In the genomic region with DNA sequence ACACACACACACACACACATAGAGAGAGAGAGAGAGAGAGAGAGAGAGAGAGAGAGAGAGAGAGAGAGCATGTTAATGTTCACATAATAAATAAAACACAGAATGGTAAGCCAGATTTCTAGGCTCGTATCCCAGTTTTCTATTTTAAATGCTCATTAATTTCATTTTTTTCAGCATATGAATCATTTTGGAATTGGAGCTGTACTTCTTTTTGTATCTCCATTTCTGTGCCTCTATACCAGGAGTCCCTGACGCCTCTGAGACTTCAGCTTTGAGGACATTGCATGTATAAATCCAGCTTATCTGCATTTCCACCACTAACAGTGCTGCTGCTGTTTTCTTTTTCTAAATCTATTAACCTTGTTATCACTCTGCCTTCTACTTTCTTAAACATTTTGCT, we compare ENCODE assay signal across 29 mouse cellular contexts.
A peak's percentile ranks its signal among the peaks of the same experiment; 100 is the strongest.
DNase-seq lines count a peak whose midpoint lies in the region; ATAC-seq lines count a peak whose summit lies in the region.
"Had no signal": no experiment of that assay in that cellular context is flagged by ENCODE, and none has a peak within 500 bp of the region (broad histone marks: within the 10 kb centered on the region; RNA-seq: fewer than 3 reads in every experiment).

No protein-coding gene starts in this region.

- H3K9ac ChIP-seq in forebrain, embryonic 14.5 days (ENCODE audit: low read length), result no peak overlapping the region
- H3K9ac ChIP-seq in lung, embryonic 16.5 days (ENCODE audit: low read length), result no peak overlapping the region
- H3K9ac ChIP-seq in forebrain, embryonic 16.5 days (replicated peaks; ENCODE audit: low read depth, low read length), result no peak overlapping the region
- H3K9ac ChIP-seq: embryonic facial prominence, embryonic 15.5 days; heart, embryonic 12.5 days; hindbrain, embryonic 13.5 days; limb, embryonic 15.5 days; liver, embryonic 13.5 days had no signal

- DNase-seq in forebrain, embryonic 14.5 days (ENCODE audit: low spot score), result peak; percentile 60
- DNase-seq in forebrain, embryonic 10.5 days (ENCODE audit: extremely low spot score, low spot score), result no peak
- DNase-seq in layer of hippocampus, adult 9-10 months (ENCODE audit: low spot score), result peak; percentile 59
- no peak for DNase-seq in layer of hippocampus, adult 8-10 months (ENCODE audit: low spot score in 2 of 2)
- DNase-seq in lung, adult 18-20 months, result no peak
- no peak for DNase-seq in thymus, adult 18-20 months
- DNase-seq: adrenal gland, adult 8-10 months; cerebellum, adult 11-12 months; cerebellum, postnatal 14 days; heart, adult 2 months; heart, postnatal 4 days; kidney, adult 8-10 months; kidney, postnatal 4 days; liver, embryonic 13.5 days; lung, adult 2 months; lung, postnatal 36 days; thymus, postnatal 25 days had no signal

- no peak overlapping the region for H3K27ac ChIP-seq in forebrain, embryonic 14.5 days (ENCODE audit: low read depth, low read length)
- no peak overlapping the region for H3K27ac ChIP-seq in forebrain, embryonic 10.5 days
- no peak overlapping the region for H3K27ac ChIP-seq in lung, embryonic 16.5 days (ENCODE audit: low read length)
- no peak overlapping the region; the same call in 1 of the 2 replicates for H3K27ac ChIP-seq in forebrain, embryonic 16.5 days (ENCODE audit: low read length)
- H3K27ac ChIP-seq: embryonic facial prominence, embryonic 15.5 days; heart, adult 2 months; hindbrain, embryonic 13.5 days; kidney, postnatal 0 days; limb, embryonic 10.5 days; limb, embryonic 15.5 days; liver, embryonic 13.5 days had no signal

- no peaks in the 10 kb centered on the region for H3K4me1 ChIP-seq in forebrain, embryonic 14.5 days (ENCODE audit: control insufficient read depth, insufficient read depth, low read length)
- H3K4me1 ChIP-seq in forebrain, embryonic 10.5 days, result 0 out of 2 replicates have a peak, but pooled peaks cover 6% of the 10 kb centered on the region
- H3K4me1 ChIP-seq in lung, embryonic 16.5 days (replicated peaks; ENCODE audit: control insufficient read depth, insufficient read depth, low read length), result no peaks in the 10 kb centered on the region; the same call in 1 of the 2 replicates
- H3K4me1 ChIP-seq in forebrain, embryonic 16.5 days (replicated peaks; ENCODE audit: control insufficient read depth, insufficient read depth, low read length), result peaks cover 5% of the 10 kb centered on the region; the same call in 1 of the 2 replicates
- H3K4me1 ChIP-seq: embryonic facial prominence, embryonic 15.5 days; heart, embryonic 12.5 days; hindbrain, embryonic 13.5 days; limb, embryonic 15.5 days; liver, embryonic 13.5 days had no signal

- no peak overlapping the region for H3K4me3 ChIP-seq in forebrain, embryonic 14.5 days (ENCODE audit: low read depth, low read length)
- no peak overlapping the region for H3K4me3 ChIP-seq in forebrain, embryonic 10.5 days
- no peak overlapping the region for H3K4me3 ChIP-seq in lung, embryonic 16.5 days (ENCODE audit: low read length)
- H3K4me3 ChIP-seq in forebrain, embryonic 16.5 days (replicated peaks; ENCODE audit: low read length), result no peak overlapping the region
- H3K4me3 ChIP-seq: embryonic facial prominence, embryonic 15.5 days; heart, adult 2 months; heart, embryonic 12.5 days; hindbrain, embryonic 13.5 days; limb, embryonic 10.5 days; limb, embryonic 15.5 days; liver, embryonic 13.5 days had no signal

- no peaks in the 10 kb centered on the region for H3K9me3 ChIP-seq in forebrain, embryonic 14.5 days (replicated peaks; ENCODE audit: control insufficient read depth, low read length)
- H3K9me3 ChIP-seq in forebrain, embryonic 10.5 days, result no peaks in the 10 kb centered on the region
- H3K9me3 ChIP-seq in lung, embryonic 16.5 days (ENCODE audit: control insufficient read depth, low read length), result no peaks in the 10 kb centered on the region
- no peaks in the 10 kb centered on the region for H3K9me3 ChIP-seq in forebrain, embryonic 16.5 days (ENCODE audit: control insufficient read depth, low read length)
- H3K9me3 ChIP-seq: embryonic facial prominence, embryonic 15.5 days; G1E; heart, embryonic 12.5 days; hindbrain, embryonic 13.5 days; limb, embryonic 10.5 days; limb, embryonic 15.5 days; liver, embryonic 13.5 days had no signal

- H3K4me2 ChIP-seq in forebrain, embryonic 14.5 days (ENCODE audit: low read length), result no peak overlapping the region
- no peak overlapping the region for H3K4me2 ChIP-seq in lung, embryonic 16.5 days (ENCODE audit: low read depth, low read length)
- H3K4me2 ChIP-seq in forebrain, embryonic 16.5 days (ENCODE audit: low read length), result no peak overlapping the region
- H3K4me2 ChIP-seq: embryonic facial prominence, embryonic 15.5 days; heart, embryonic 12.5 days; hindbrain, embryonic 13.5 days; limb, embryonic 15.5 days; liver, embryonic 13.5 days; midbrain, embryonic 11.5 days had no signal

- H3K36me3 ChIP-seq in forebrain, embryonic 14.5 days (ENCODE audit: control insufficient read depth, insufficient read depth, low read length), result no peaks in the 10 kb centered on the region
- no peaks in the 10 kb centered on the region for H3K36me3 ChIP-seq in forebrain, embryonic 10.5 days (replicated peaks)
- no peaks in the 10 kb centered on the region for H3K36me3 ChIP-seq in lung, embryonic 16.5 days (ENCODE audit: control insufficient read depth, insufficient read depth, low read length)
- H3K36me3 ChIP-seq in forebrain, embryonic 16.5 days (ENCODE audit: control insufficient read depth, insufficient read depth), result no peaks in the 10 kb centered on the region
- H3K36me3 ChIP-seq: embryonic facial prominence, embryonic 15.5 days; G1E; heart, embryonic 12.5 days; hindbrain, embryonic 13.5 days; limb, embryonic 10.5 days; limb, embryonic 15.5 days; liver, embryonic 13.5 days had no signal

- WGBS in forebrain, embryonic 14.5 days, result 82% methylated on average over 2 of the region's 2 CpGs
- 81% methylated on average over 2 of the region's 2 CpGs for WGBS in forebrain, embryonic 10.5 days
- 46% methylated on average over 2 of the region's 2 CpGs for WGBS in lung, embryonic 16.5 days
- 49% methylated on average over 2 of the region's 2 CpGs for WGBS in forebrain, embryonic 16.5 days

- H3K27me3 ChIP-seq in forebrain, embryonic 14.5 days (replicated peaks; ENCODE audit: control insufficient read depth, insufficient read depth, low read length), result no peaks in the 10 kb centered on the region
- no peaks in the 10 kb centered on the region for H3K27me3 ChIP-seq in forebrain, embryonic 10.5 days (ENCODE audit: poor library complexity, severe bottlenecking)
- no peaks in the 10 kb centered on the region for H3K27me3 ChIP-seq in lung, embryonic 16.5 days (ENCODE audit: control insufficient read depth, insufficient read depth, low read depth, low read length)
- no peaks in the 10 kb centered on the region for H3K27me3 ChIP-seq in forebrain, embryonic 16.5 days (replicated peaks; ENCODE audit: control insufficient read depth, insufficient read depth, low read length)
- H3K27me3 ChIP-seq: embryonic facial prominence, embryonic 15.5 days; heart, embryonic 12.5 days; hindbrain, embryonic 13.5 days; limb, embryonic 15.5 days; liver, embryonic 13.5 days had no signal

- ATAC-seq in forebrain, embryonic 14.5 days, result no peak; the same call in 1 of the 2 replicates
- peak; percentile 65; the same call in 1 of the 2 replicates for ATAC-seq in lung, embryonic 16.5 days (ENCODE audit: low read depth)
- ATAC-seq in forebrain, embryonic 16.5 days, result peak; percentile 57
- ATAC-seq: intestine, embryonic 16.5 days; midbrain, embryonic 16.5 days had no signal

Comparison
In these comparisons a context has a peak if more than half of its experiments do, and no peak if none do; other contexts are left out.
1. DNase-seq: peak in forebrain, embryonic 14.5 days (single experiment) and layer of hippocampus, adult 9-10 months (single experiment); none in forebrain, embryonic 10.5 days (single experiment), layer of hippocampus, adult 8-10 months (0 of 2), lung, adult 18-20 months (0 of 2) and thymus, adult 18-20 months (0 of 2).